Mouse (Mus musculus) left cerebral cortex, postnatal 25 days (tissue): ENCODE data around the gene Apoc4. TPM values are rescaled to one million over a fixed set of nuclear protein-coding genes. Genes with fewer than 3 reads are reported as not detected.

ENCODE experiments used
- DNase-seq, 2 experiments: peaks; one replicate each; pipeline ENCODE4 v3.0.0; 2022; ENCODE audit warnings: low spot score in 2 of 2, mixed read lengths in 1 of 2
- intact Hi-C: fragments of 180-260 bp; cut with DNase I; formaldehyde crosslinking; loops from one replicate; pipeline ENCODE4 v1.15.1; 2025
- total RNA-seq, 2 experiments: library from RNA; stranded (reverse); gene quantifications; 2 replicates each; pipeline ENCODE4 v1.2.3; 2021

Apoc4 gene
- total RNA-seq = not detected

DNA sequence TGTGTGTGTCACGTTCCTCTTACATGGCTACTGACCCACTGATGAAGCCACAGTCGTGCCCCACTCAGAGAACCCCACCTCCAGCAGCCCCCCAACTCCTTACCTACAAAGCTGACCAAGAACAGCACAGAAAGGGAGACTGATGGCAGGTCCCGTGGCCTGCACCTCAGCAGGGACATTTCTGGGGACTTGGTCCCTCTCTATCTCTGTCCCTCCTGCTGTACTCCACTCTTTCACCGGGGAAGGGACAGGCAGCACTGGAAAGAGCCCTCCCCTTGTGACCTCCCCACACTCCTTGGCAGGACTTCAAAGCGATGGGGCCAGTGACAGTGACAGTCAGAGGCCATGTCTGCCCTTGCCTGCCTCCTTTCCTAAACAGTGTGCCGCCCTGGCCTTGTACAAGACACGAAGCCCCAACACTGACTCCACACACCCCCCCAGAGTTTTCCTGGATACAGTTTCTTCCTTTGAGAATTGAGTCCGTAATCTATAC lies at the start of gene Apoc4, which contains the start of gene Gm44805:
TSS of gene Apoc4 (minus strand) at position 278 of the 493 bp plus-strand sequence.
TSS of gene Gm44805 (minus strand) at position 222 of the 493 bp plus-strand sequence.
- intact Hi-C loops = no loop called here

GRCm38 (mm10) chr7:19726541-19726940 lies 45.3 kb upstream of the Apoc4 start:
- intact Hi-C loops = no loop called here
- no peak for DNase-seq

More for the DNA sequence above, at the start of gene Apoc4, which contains the start of gene Gm44805:
- DNase-seq = no peak

DNA sequence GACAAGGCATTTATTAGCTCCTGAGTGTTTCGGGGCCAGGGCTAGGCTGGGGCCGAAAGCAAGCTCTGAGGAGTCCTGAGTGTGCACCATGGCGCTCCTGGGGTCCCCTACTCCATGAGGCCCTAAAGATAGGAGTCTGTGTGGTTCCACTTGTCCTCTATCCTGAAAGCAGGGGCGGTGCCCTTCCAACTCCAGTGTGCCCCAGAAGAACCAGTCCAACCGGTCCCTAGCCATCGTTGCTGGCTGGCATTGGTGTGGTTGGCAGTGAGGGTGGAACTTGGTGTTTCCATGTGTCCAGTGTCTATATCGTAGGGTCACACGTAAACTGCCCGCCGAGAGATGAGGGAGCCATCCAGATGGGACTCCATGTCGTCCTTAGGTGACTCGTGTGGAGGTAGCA lies 42.9 kb upstream of the Apoc4 start:
- DNase-seq = no peak
- intact Hi-C loops = no loop called here

DNA sequence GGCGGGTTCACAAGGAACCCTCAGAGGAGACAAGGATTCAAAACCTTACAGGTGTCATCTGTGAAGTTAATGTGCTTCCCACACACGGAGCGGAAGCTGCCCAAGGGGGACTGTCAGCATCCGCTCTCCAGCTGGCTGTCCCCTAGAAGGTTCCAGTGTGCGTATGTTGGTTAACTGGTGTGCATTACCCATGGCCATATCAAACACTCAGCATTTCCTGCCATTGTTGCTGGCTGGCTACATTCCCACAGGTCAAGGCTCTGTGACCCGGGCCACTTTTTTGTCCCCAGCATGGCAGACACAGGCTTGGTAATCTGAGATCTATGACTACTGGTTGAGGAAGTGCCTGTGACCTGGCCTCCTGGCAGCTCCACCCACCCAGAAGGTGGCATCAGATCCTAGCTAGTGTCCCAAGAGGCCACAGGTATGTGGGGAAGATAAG lies 41.5 kb upstream of the Apoc4 start:
- intact Hi-C loops = no loop called here
- DNase-seq = no peak

DNA sequence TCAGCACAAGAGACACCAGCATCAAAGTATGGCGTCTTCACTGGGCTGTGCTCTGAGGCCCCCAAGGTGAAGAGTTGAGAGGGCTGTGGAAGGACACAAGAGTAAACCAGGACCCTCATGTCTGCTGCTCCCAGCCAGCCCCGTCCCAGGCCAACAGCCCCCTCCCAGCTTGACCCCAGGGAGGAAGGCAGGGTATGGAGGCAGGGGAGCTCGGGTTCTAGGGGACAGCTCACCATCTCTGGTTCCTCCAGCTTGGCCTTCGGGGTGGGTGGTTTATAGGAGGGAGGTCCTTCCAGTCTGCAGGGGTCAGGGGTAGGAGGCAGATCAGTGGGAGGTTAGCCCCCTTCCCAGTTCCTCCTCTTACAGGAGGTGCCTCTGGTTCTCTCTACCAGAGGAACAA lies 37.9 kb upstream of the Apoc4 start:
- no peak for DNase-seq

GRCm38 (mm10) chr7:19718297-19718952 lies 37.1 kb upstream of the Apoc4 start:
- DNase-seq = no peak
- intact Hi-C loops = loop anchor here (5.0 kb wide), 1 partner anchor 796 kb away; no protein-coding TSS in a partner anchor

More for the DNA sequence above, 37.9 kb upstream of the Apoc4 start:
- intact Hi-C loops = loop anchor here (5.0 kb wide), 1 partner anchor 797 kb away; no protein-coding TSS in a partner anchor

- intact Hi-C loops = loop anchor here (5.0 kb wide), 1 partner anchor 795 kb away; no protein-coding TSS in a partner anchor
Observed at GRCm38 (mm10) chr7:19717346-19717745, 36.1 kb upstream of the Apoc4 start.

GRCm38 (mm10) chr7:19716822-19717221 lies 35.5 kb upstream of the Apoc4 start:
- no peak for DNase-seq
- intact Hi-C loops = loop anchor here (1.0 to 5.0 kb wide), 2 partner anchors 33 to 795 kb away; partner anchors contain the start of gene Nectin2

More at GRCm38 (mm10) chr7:19717346-19717745, 36.1 kb upstream of the Apoc4 start:
- DNase-seq = no peak

GRCm38 (mm10) chr7:19716055-19716682 lies 34.9 kb upstream of the Apoc4 start:
- DNase-seq = no peak
- intact Hi-C loops = loop anchor here (1.0 to 5.0 kb wide), 2 partner anchors 34 to 794 kb away; partner anchors contain the start of gene Nectin2

GRCm38 (mm10) chr7:19715239-19716054 lies 34.2 kb upstream of the Apoc4 start, which contains the start of gene Tomm40:
Gene Tomm40 (minus strand): TSS chr7:19715438.
- intact Hi-C loops = loop anchor here (1.0 to 5.0 kb wide), 3 partner anchors 35 to 793 kb away; partner anchors contain the start of genes Clptm1 and Nectin2
- DNase-seq = peak; percentile 99 to 100

DNA sequence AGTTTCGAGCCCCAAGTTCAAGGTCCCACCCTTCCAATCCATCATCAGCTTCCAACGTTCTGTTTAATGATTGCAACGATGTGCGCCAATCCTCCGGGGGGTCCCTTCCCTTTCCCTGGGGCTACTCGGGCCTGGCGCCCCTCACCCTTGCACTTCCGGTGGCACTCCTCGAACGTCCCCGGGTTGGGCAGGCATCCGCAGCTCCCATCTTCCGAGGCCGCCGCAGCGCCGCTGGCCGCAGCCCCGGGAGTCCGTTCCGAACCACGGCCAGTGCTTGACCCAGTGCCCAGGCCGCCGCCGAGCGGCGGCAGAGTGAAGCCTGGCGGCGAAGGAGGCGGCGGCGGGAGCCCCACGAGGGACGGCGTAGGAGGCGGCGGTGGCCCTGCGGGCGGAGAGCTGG lies 33.6 kb upstream of the Apoc4 start:
- no peak for DNase-seq
- intact Hi-C loops = loop anchor here (1.0 to 5.0 kb wide), 2 partner anchors 50 to 793 kb away; partner anchors contain the start of gene Clptm1

DNA sequence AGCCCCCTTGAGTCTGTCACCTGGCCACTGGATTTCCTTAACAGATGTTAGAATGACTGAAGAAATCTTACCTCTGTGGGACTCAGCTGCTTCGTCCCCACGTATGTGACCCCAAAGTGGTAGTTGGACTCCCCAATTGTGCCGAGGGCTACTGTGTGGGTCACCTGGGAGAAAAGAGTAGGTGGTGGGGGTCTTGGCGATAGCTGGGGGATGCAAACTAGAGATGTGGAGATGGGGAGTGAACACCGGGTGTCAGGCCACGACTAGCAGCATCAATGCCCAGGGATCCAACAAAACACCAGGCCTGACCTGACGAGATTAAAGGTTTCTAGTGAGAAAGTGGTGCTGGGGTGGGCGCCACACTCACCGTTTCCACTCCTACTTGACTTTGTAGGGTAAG lies 32.3 kb upstream of the Apoc4 start:
- no peak for DNase-seq
- intact Hi-C loops = loop anchor here (2.0 kb wide), 1 partner anchor 45 kb away; no protein-coding TSS in a partner anchor

GRCm38 (mm10) chr7:19713196-19713595 lies 31.9 kb upstream of the Apoc4 start:
- no peak for DNase-seq
- intact Hi-C loops = loop anchor here (2.0 kb wide), 1 partner anchor 44 kb away; no protein-coding TSS in a partner anchor

DNA sequence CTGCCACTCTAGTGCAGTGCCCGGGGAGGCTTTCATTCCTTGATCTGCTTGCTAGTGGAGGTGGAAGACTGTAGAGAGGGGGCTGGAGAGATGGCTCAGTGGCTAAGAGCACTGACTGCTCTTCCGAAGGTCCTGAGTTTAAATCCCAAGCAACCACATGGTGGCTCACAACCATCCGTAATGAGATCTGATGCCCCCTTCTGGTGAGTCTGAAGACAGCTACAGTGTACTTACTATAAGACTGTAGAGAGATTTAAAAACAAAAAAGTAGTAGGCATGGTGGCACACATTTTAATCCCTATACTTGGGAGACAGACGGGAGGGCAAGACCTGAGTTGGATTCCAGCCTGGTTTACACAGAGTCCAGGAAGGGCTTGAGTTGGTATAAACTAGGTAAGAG lies 31.1 kb upstream of the Apoc4 start:
- peak in 1 of 2 experiments; percentile 55 for DNase-seq
- intact Hi-C loops = loop anchor here (2.0 kb wide), 1 partner anchor 44 kb away; no protein-coding TSS in a partner anchor

DNA sequence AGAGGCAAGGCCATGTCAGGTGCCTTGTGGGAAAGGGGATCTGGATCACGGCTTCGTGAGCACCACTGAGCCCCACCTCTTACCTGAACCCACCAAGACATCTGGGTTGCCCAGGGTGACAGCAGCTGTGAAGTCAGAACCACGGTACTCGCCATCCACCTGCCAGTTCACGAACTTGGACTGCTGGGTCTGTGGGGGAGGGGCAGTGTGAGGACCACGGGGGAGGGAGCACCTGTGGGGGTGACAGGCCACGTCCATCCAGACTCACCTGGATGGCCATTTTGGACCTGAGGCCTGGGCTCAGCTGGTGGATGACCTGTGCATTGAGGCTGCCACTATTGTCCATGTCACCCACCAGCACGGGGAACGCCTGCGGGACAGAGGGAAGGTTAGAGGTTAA lies 29.4 kb upstream of the Apoc4 start:
- DNase-seq = no peak
- intact Hi-C loops = no loop called here

- no peak for DNase-seq
- intact Hi-C loops = no loop called here
Observed at GRCm38 (mm10) chr7:19705271-19705670, 24.0 kb upstream of the Apoc4 start.

- intact Hi-C loops = loop anchor here (5.0 kb wide), 1 partner anchor 297 kb away; no protein-coding TSS in a partner anchor
- no peak for DNase-seq
Observed at GRCm38 (mm10) chr7:19704475-19704874, 23.2 kb upstream of the Apoc4 start.

DNA sequence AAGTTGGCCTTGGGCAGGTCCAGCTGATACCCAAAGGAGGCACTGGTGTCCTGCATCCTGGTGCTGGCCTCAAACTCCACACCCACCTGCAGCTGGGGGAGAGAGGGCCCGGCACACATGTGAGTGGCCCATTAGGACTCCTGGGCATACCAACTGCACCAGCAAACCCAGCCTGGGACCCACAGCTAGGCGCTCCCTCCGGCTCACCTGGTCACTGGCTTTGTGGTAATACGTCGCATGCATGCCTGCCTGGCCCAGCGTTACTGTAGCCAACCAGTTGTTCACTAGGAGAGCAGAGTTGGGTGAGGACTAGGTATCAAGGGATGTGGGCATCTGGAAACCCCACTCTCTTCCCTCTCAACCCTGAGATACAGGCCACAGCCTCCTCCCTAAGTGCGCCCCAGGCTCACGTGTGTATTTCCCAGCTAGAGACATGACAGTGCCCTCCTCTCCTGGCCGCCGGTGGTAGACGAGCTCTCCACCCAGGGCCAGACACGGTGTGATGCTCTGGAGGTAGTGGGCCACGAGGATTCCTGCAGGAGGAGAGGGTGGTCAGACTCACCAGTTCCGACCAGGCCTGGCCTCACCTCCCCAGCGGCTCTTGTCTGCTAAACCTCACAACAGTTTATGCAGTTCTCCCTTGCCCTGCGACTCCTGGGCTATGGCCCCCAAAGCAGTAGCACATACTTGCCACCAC lies 21.7 kb upstream of the Apoc4 start:
- intact Hi-C loops = loop anchor here (5.0 kb wide), 1 partner anchor 296 kb away; no protein-coding TSS in a partner anchor
- DNase-seq = no peak
